19 mouse cellular contexts compared by ENCODE assay signal in genomic region chr8:106052510-106053089, GRCm38 (mm10). TPM values are rescaled to one million over a fixed set of nuclear protein-coding genes. Genes with fewer than 3 reads are reported as not detected.
DNase-seq lines count a peak whose midpoint lies in the region; ATAC-seq lines count a peak whose summit lies in the region.
"Had no signal": no experiment of that assay in that cellular context is flagged by ENCODE, and none has a peak within 500 bp of the region (broad histone marks: within the 10 kb centered on the region; RNA-seq: fewer than 3 reads in every experiment).

No protein-coding gene starts in this region.

- H3K27me3 ChIP-seq in liver, embryonic 12.5 days (replicated peaks) = no peaks in the 10 kb centered on the region
- no peaks in the 10 kb centered on the region for H3K27me3 ChIP-seq in kidney, embryonic 16.5 days (ENCODE audit: insufficient read depth, low read length)
- H3K27me3 ChIP-seq: embryonic facial prominence, embryonic 13.5 days had no signal

- 75% methylated on average over 9 of the region's 9 CpGs for WGBS in liver, embryonic 12.5 days (ENCODE audit: insufficient replicate concordance)
- WGBS in kidney, embryonic 16.5 days = 86% methylated on average over 9 of the region's 9 CpGs

- H3K4me3 ChIP-seq in liver, embryonic 12.5 days = no peak overlapping the region
- H3K4me3 ChIP-seq in kidney, embryonic 16.5 days (ENCODE audit: low read length) = no peak overlapping the region
- H3K4me3 ChIP-seq: embryonic facial prominence, embryonic 13.5 days had no signal

- peaks cover 56% of the 10 kb centered on the region for H3K36me3 ChIP-seq in liver, embryonic 12.5 days
- peaks cover 15% of the 10 kb centered on the region for H3K36me3 ChIP-seq in kidney, embryonic 16.5 days (ENCODE audit: insufficient read depth, low read length)

- no peak for DNase-seq in liver
- DNase-seq in Muller cell, postnatal 12 days (ENCODE audit: inconsistent ontology term) = peak; percentile 36
- peak; percentile 66 for DNase-seq in naive thymus-derived CD4-positive, alpha-beta T cell, adult 2 months (ENCODE audit: low read depth)
- peak; percentile 70 for DNase-seq in thymus, postnatal 0 days (ENCODE audit: low spot score)
- no peak for DNase-seq in frontal cortex, postnatal 10 days (ENCODE audit: low spot score in 2 of 2)
- DNase-seq in gastrocnemius, postnatal 10 days = no peak
- DNase-seq: cerebellum, postnatal 10 days; heart, postnatal 10 days; kidney, adult 11 months; right cerebral cortex, postnatal 4 days had no signal

- peaks cover 35% of the 10 kb centered on the region for H3K4me1 ChIP-seq in liver, embryonic 12.5 days
- H3K4me1 ChIP-seq in kidney, embryonic 16.5 days (ENCODE audit: insufficient read depth, low read length) = peaks cover 3% of the 10 kb centered on the region; the same call in 1 of the 2 replicates
- H3K4me1 ChIP-seq: embryonic facial prominence, embryonic 13.5 days had no signal

- no peak for ATAC-seq in liver, embryonic 12.5 days
- ATAC-seq in kidney, embryonic 16.5 days (ENCODE audit: low FRiP score, low TSS enrichment) = no peak
- ATAC-seq: forebrain, embryonic 14.5 days; lung, postnatal 0 days; midbrain, embryonic 16.5 days had no signal

- H3K4me2 ChIP-seq in liver, embryonic 12.5 days = no peak overlapping the region
- no peak overlapping the region for H3K4me2 ChIP-seq in kidney, embryonic 16.5 days (replicated peaks; ENCODE audit: low read depth, low read length)
- H3K4me2 ChIP-seq: embryonic facial prominence, embryonic 13.5 days had no signal

- no peak overlapping the region for H3K9ac ChIP-seq in liver, embryonic 12.5 days
- no peak overlapping the region for H3K9ac ChIP-seq in kidney, embryonic 16.5 days (replicated peaks; ENCODE audit: low read length)
- H3K9ac ChIP-seq: embryonic facial prominence, embryonic 13.5 days had no signal

- H3K27ac ChIP-seq in liver, embryonic 12.5 days = peak overlapping the region; percentile 25; the same call in 1 of the 2 replicates
- H3K27ac ChIP-seq in kidney, embryonic 16.5 days (ENCODE audit: low read length) = no peak overlapping the region
- H3K27ac ChIP-seq: embryonic facial prominence, embryonic 13.5 days had no signal

- H3K9me3 ChIP-seq in liver, embryonic 12.5 days (replicated peaks) = no peaks in the 10 kb centered on the region
- H3K9me3 ChIP-seq in kidney, embryonic 16.5 days (ENCODE audit: low read length) = no peaks in the 10 kb centered on the region
- H3K9me3 ChIP-seq: embryonic facial prominence, embryonic 13.5 days had no signal

RNA-seq across cellular contexts. Expression of gene Nfatc3, which starts 6.0 kb away (rescaled TPM):
- polyA plus RNA-seq in liver, embryonic 12.5 days (2016; fragmentation: Nextera tagmentation; extraction: Ambion mirVana) = 5.0 and 5.8 TPM in 2 replicates
- 19.7 and 26.6 TPM in 2 replicates for polyA plus RNA-seq in thymus, postnatal 0 days (2015; fragmentation: Nextera tagmentation; extraction: Ambion mirVana)
- total RNA-seq in gastrocnemius, postnatal 10 days (2021) = 10 to 100 TPM; 25.3 to 30.7 TPM
- 5.7 and 6.7 TPM in 2 replicates for polyA plus RNA-seq in kidney, embryonic 16.5 days (2015; fragmentation: Nextera tagmentation; extraction: Ambion mirVana)

RNA-seq across cellular contexts. Expression of gene Ddx28, which starts 40.9 kb away (rescaled TPM):
- polyA plus RNA-seq in liver, embryonic 12.5 days (2016; fragmentation: Nextera tagmentation; extraction: Ambion mirVana) = 14.7 TPM in 2 replicates
- polyA plus RNA-seq in thymus, postnatal 0 days (2015; fragmentation: Nextera tagmentation; extraction: Ambion mirVana) = 21.3 and 21.7 TPM in 2 replicates
- total RNA-seq in gastrocnemius, postnatal 10 days (2021) = 1 to 10 TPM; 8.0 to 8.4 TPM
- 19.8 and 21.2 TPM in 2 replicates for polyA plus RNA-seq in kidney, embryonic 16.5 days (2015; fragmentation: Nextera tagmentation; extraction: Ambion mirVana)

RNA-seq across cellular contexts. Expression of gene Dpep2nb, which starts 46.8 kb away (rescaled TPM):
- polyA plus RNA-seq in liver, embryonic 12.5 days (2016; fragmentation: Nextera tagmentation; extraction: Ambion mirVana) = not detected in 2 replicates
- 0.20 TPM in 1 of 2 replicates, not detected in the other for polyA plus RNA-seq in thymus, postnatal 0 days (2015; fragmentation: Nextera tagmentation; extraction: Ambion mirVana)
- total RNA-seq in gastrocnemius, postnatal 10 days (2021) = not detected
- not detected in 2 replicates for polyA plus RNA-seq in kidney, embryonic 16.5 days (2015; fragmentation: Nextera tagmentation; extraction: Ambion mirVana)
- total RNA-seq: gastrocnemius, adult 8-10 months; heart, postnatal 10 days; layer of hippocampus, postnatal 25 days had no signal
- polyA plus RNA-seq: brain, embryonic 14.5 days; embryonic facial prominence, embryonic 13.5 days; forebrain, embryonic 14.5 days; lung, postnatal 0 days had no signal

Comparison
In these comparisons a context has a peak if more than half of its experiments do, and no peak if none do; other contexts are left out.
1. DNase-seq: peak in Muller cell, postnatal 12 days (single experiment), naive thymus-derived CD4-positive, alpha-beta T cell, adult 2 months (single experiment) and thymus, postnatal 0 days (single experiment); none in liver (single experiment), frontal cortex, postnatal 10 days (0 of 2) and gastrocnemius, postnatal 10 days (single experiment).